Mouse (Mus musculus): ENCODE data around the gene Dcst1.

GRCm38 (mm10) chr3:89394894-89395256, 29.8 kb upstream of the Dcst1 start:
- TF ChIP-seq POLR2A (IDR thresholded peaks at IDR 0.05; ENCODE audit: control insufficient read depth, low read depth, low read length) (0 out of 2 replicates have a peak, but pooled peaks have one; percentile 35), CTCF (IDR thresholded peaks at IDR 0.05; ENCODE audit: control insufficient read depth, insufficient read depth, insufficient replicate concordance, low read depth, low read length) (no peak)
